Mouse (Mus musculus) lung, postnatal 0 days (tissue): Measurements from ENCODE around the gene S100a14.

ENCODE experiments used
- CTCF ChIP-seq: IDR thresholded peaks from 2 replicates; pipeline ENCODE4 v1.5.1; 2016; ENCODE audit warnings: antibody characterized with exemption, mild to moderate bottlenecking
- EP300 ChIP-seq: IDR thresholded peaks from 2 replicates; pipeline ENCODE4 v1.6.1; 2016; ENCODE audit warnings: antibody characterized with exemption, mild to moderate bottlenecking, control low read depth

GRCm38 (mm10) chr3:90515242-90515641, 11.4 kb upstream of the S100a14 start:
- TF ChIP-seq EP300, result no peak
- no peak for TF ChIP-seq CTCF
